Mouse (Mus musculus) embryonic fibroblast, embryonic 13.5 days (primary cell): ENCODE measurements around the gene Magi2.

ENCODE experiments used
- CTCF ChIP-seq: IDR thresholded peaks from 2 replicates; pipeline ENCODE4 v1.5.1; 2011; ENCODE audit warnings: mild to moderate bottlenecking, control low read depth, low read length, moderate library complexity, borderline replicate concordance; ENCODE audit not compliant: insufficient read depth
- POLR2A ChIP-seq: IDR thresholded peaks from 2 replicates; pipeline ENCODE4 v1.6.1; 2011; ENCODE audit warnings: low read depth, mild to moderate bottlenecking, control low read depth, low read length, moderate library complexity

- TF ChIP-seq POLR2A (no peak), CTCF (no peak)
Measured at GRCm38 (mm10) chr5:20256150-20256868, 1029.5 kb downstream of the Magi2 start.
